Mouse (Mus musculus) gastrocnemius, postnatal 10 days (tissue): ENCODE data around the gene Pacs1. TPM values are rescaled to one million over a fixed set of nuclear protein-coding genes. Genes with fewer than 3 reads are reported as not detected.
A peak's percentile ranks its signal among the peaks of the same experiment; 100 is the strongest.
"Not testable (repeated sequence)": the region's sequence is repeated elsewhere in the genome, so short reads cannot be mapped to it uniquely, and the experiment has no call there.

Experiments used
- DNase-seq: peaks from one replicate; pipeline ENCODE4 v3.0.0; 2021; ENCODE audit warnings: mixed read lengths
- microRNA-seq, 2 experiments: library from miRNA; unstranded; fragments of <30 nt; microRNA quantifications; one replicate each; pipeline ENCODE4 v1.2.0; 2021
- total RNA-seq, 2 experiments: library from RNA; stranded (reverse); gene quantifications; 2 replicates each; pipeline ENCODE4 v1.2.3; 2021

Gene Pacs1
- total RNA-seq, 2 experiments from 2014 or later, result 10.3 to 11.1 TPM

GRCm38 (mm10) chr19:5097521-5098362, 175.2 kb downstream of the Pacs1 start:
- no peak for DNase-seq

- no peak for DNase-seq
These were observed 176.9 kb downstream of the Pacs1 start for GRCm38 (mm10) chr19:5095887-5096474.

DNA sequence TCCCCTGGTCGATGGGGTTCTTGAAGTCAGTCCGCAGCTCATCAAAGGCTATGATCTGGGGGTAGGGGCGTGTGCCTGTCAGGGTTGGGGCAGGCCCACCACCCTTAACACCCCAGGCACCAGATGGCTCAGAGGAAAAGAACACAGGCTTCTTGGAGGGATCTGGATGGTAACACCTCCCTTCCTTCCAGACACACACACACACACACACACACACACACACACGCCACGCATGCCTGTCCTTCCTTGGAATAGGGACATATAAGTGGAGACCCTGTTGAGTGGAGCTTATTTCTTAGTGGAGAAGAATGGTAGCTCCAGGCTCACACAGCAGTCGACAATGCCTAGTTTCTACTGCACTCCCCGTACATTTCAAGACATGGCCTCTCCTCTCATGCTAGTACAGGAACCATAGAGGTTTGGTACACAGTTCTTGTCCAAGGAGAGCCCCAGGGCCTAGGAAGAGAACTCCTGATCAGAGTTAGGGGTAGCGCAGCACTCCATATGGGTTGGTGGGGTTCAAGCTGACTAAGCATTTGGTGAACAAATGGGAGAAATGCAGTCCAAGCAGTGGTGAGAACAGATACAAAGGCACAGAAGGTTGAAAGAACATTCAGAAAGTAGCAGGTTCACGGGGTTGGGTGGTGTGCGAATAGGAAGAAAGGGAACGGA, 178.0 kb downstream of the Pacs1 start:
- no peak for DNase-seq

GRCm38 (mm10) chr19:5094243-5094632, 178.7 kb downstream of the Pacs1 start:
- peak; percentile 94 for DNase-seq

- no peak for DNase-seq
These were observed 179.3 kb downstream of the Pacs1 start for GRCm38 (mm10) chr19:5093481-5094242.

DNA sequence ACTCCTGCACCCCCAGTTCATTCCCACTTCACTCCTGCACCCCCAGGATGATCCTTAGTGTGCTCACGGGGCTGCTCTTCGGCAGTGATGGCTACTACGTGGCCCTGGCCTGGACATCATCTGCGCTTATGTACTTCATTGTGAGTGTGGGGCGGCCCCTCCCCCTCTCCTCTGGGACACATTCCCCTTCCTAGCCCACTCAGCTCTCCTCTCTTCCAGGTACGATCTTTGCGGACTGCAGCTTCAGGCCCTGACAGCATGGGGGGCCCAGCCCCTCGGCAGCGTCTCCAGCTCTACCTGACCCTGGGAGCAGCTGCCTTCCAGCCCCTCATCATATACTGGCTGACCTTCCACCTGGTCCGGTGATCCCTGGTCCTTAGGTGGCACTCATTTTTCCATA, 180.8 kb downstream of the Pacs1 start:
- no peak for DNase-seq

DNA sequence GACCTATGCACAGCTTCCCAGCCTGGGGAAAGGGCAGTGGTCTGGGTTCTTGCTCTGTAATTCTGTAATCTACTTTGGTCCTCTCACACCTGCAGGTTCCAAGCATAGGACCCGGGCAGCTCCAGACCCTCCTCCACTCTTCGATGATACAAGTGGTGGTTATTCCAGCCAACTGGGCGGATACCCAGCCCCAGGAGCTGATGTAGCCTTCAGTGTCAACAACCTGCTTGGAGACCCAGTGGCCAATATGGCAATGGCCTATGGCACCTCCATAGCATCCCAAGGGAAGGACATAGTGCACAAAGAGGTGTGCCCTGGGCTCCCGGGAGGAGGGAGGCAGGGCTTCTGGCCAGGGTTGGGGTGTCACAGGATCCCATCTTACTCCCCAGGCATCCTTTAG, 183.6 kb downstream of the Pacs1 start:
- no peak for DNase-seq

- peak; percentile 94 for DNase-seq
These were observed 184.8 kb downstream of the Pacs1 start, which contains the start of gene Yif1a for GRCm38 (mm10) chr19:5087884-5088728. Gene Yif1a, plus strand, starts transcription at chr19:5088538.

GRCm38 (mm10) chr19:5086533-5086932, 186.4 kb downstream of the Pacs1 start:
- not testable (repeated sequence) for DNase-seq

DNA sequence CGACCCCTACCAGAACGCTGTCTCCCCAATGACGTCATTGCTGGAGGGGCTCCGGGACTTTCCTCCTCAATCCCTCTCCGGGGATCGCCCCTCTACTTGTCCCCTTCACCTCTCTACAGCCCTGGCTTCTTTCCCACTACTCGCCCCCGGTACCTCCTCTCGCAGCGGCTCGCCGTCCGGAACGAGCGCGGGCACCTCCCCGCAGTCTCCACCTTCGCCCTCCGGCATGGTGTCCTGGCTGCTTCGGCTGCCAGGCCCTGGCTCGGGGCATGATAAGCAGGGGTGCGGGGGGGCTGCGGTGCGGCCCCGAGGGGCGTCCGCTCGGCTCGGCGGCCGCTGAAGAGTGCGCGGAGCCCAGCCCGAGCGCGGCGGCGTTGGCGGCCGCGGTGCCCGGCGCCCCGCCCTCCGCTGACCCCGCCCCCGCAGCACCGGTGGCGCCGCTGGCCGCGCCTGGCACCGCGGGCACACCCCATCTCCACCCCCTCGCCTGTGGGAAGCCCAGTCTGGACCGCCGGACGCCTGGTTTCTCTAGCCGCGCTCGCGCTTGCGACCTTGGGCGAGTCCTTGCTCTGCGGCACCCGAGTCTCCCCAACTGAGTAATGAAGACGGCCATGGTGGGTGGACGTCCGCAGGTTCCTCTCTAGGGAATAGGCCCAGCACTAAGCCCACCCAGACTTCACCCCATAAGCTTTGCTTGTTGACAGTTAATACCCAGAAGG, 187.6 kb downstream of the Pacs1 start, which contains the start of gene Tmem151a:
Tmem151a (minus strand) TSS at position 387 of the 719 bp plus-strand sequence.
- no peak for DNase-seq

DNA sequence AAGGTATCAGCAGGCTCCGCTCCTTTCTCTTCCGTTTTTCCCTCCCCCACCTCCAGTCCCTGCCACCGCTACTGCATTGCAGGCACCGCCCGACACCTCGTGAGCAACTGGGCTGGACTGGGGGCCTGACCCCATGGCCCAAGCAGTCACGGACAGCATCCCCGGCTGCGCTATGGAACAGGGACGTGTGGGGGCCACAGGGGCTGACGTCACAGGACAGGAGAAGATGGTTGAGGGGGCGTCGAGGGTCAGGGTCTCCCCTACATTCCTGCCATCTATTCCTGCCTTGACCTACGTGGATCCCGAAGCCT, 188.1 kb downstream of the Pacs1 start:
- no peak for DNase-seq

DNA sequence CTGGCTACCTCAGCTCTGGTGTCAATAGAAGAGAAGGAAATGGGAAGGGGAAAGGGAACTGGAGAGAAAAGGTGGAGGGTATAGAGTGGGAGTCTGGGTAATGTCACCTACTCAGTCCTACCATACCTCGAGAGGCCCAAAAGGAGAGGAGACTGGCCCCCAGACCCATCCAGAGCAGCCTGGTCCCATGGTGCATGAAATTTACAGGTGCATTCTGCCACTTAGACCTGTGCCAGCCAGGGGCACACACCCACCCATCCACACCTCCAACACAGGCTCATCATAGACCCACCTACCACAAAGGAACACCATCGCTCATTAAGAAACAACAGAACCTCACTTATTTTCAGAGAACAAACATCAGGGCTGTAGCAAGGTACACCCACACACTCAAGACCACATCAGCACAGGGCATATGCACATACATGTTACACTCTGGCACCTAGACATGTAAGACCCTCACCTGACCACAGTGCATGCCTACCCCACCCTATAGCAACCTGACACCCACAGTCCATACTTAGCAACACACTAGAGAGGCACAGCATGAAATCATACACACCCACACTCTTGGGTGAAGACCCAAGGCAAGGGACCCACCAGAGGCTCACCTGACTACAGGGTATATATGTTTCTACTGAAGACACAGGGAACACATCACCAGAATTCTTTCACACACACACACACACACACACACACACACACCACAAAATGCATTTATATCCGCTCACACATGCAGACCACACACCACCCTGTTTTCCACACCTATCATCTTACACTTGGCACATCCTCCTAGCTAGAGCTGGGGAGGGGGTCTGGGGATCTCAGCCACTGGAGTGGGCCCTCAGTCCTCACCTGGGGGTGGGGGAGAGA, 188.7 kb downstream of the Pacs1 start:
- DNase-seq, result no peak

Small RNA genes lying within 50 kb of the gene (microRNA-seq; reads per million reads assigned to microRNA genes)
- gene Gm27468, result 0 reads per million in 2 experiments

Other genes starting within 250 kb of the Pacs1 start
- gene Slc29a2, start 249.3 kb downstream of the Pacs1 start, total RNA-seq, result 1 to 10 TPM; 4.0 to 7.3 TPM
- gene B4gat1, start 234.3 kb downstream of the Pacs1 start, total RNA-seq, result 10 to 100 TPM; 21.5 to 21.9 TPM
- gene AC124502.3, start 234.2 kb downstream of the Pacs1 start, total RNA-seq, result 1 to 10 TPM in 1 of 2 experiments, under 1 TPM in 1; 0.84 to 1.3 TPM
- gene Brms1, start 231.8 kb downstream of the Pacs1 start, total RNA-seq, result 10 to 100 TPM; 14.3 to 15.5 TPM
- gene Rin1, start 222.6 kb downstream of the Pacs1 start, total RNA-seq, result 1 to 10 TPM; 1.5 to 1.8 TPM
- 10 to 100 TPM; 45.2 to 60.2 TPM for gene Cd248, start 205.0 kb downstream of the Pacs1 start, total RNA-seq
- gene Tmem151a, start 187.6 kb downstream of the Pacs1 start, total RNA-seq, result under 1 TPM; 0.23 to 0.27 TPM
- gene Yif1a, start 184.6 kb downstream of the Pacs1 start, total RNA-seq, result 10 to 100 TPM; 46.4 to 49.3 TPM
- under 1 TPM; 0.75 to 0.90 TPM for gene Cnih2, start 174.6 kb downstream of the Pacs1 start, total RNA-seq
- gene Rab1b, start 166.0 kb downstream of the Pacs1 start, total RNA-seq, result 100 to 1,000 TPM; 119 to 127 TPM
- gene Klc2, start 154.6 kb downstream of the Pacs1 start, total RNA-seq, result 10 to 100 TPM; 27.2 to 28.7 TPM
- gene Sf3b2, start 22.3 kb upstream of the Pacs1 start, total RNA-seq, result 10 to 100 TPM; 81.9 to 88.6 TPM
- under 1 TPM; 0.28 to 0.47 TPM for gene Gal3st3, start 25.2 kb upstream of the Pacs1 start, total RNA-seq
- gene Catsper1, start 62.6 kb upstream of the Pacs1 start, total RNA-seq, result not detected
- gene Cst6, start 76.5 kb upstream of the Pacs1 start, total RNA-seq, result 1 to 10 TPM; 1.8 to 1.9 TPM
- 10 to 100 TPM; 14.0 to 15.6 TPM for gene Eif1ad, start 93.6 kb upstream of the Pacs1 start, total RNA-seq
- 100 to 1,000 TPM; 128 to 150 TPM for gene Banf1, start 94.0 kb upstream of the Pacs1 start, total RNA-seq
- 10 to 100 TPM; 39.8 to 45.4 TPM for gene Sart1, start 115.6 kb upstream of the Pacs1 start, total RNA-seq
- under 1 TPM in 1 of 2 experiments, not detected in 1; 0.23 TPM for gene Tsga10ip, start 129.4 kb upstream of the Pacs1 start, total RNA-seq
- 100 to 1,000 TPM; 513 to 561 TPM for gene Drap1, start 151.9 kb upstream of the Pacs1 start, total RNA-seq
- 10 to 100 TPM; 47.8 to 50.5 TPM for gene AI837181, start 152.0 kb upstream of the Pacs1 start, total RNA-seq
- gene Fosl1, start 174.4 kb upstream of the Pacs1 start, total RNA-seq, result not detected
- gene Ccdc85b, start 184.8 kb upstream of the Pacs1 start, total RNA-seq, result 1 to 10 TPM; 8.2 to 9.1 TPM
- gene Fibp, start 187.5 kb upstream of the Pacs1 start, total RNA-seq, result 10 to 100 TPM; 53.2 to 54.6 TPM
- under 1 TPM in 1 of 2 experiments, not detected in 1; 0.50 TPM for gene Ctsw, start 195.4 kb upstream of the Pacs1 start, total RNA-seq
- 10 to 100 TPM; 29.9 to 42.9 TPM for gene Efemp2, start 200.8 kb upstream of the Pacs1 start, total RNA-seq
- gene Mus81, start 215.3 kb upstream of the Pacs1 start, total RNA-seq, result 10 to 100 TPM; 24.7 to 29.9 TPM
- gene Cfl1, start 217.3 kb upstream of the Pacs1 start, total RNA-seq, result 100 to 1,000 TPM; 305 to 378 TPM
- 1 to 10 TPM in 1 of 2 experiments, under 1 TPM in 1; 0.47 to 1.4 TPM for gene 1700020D05Rik, start 230.7 kb upstream of the Pacs1 start, total RNA-seq
- gene Snx32, start 237.4 kb upstream of the Pacs1 start, total RNA-seq, result 1 to 10 TPM; 5.1 to 7.2 TPM